Mouse (Mus musculus): ENCODE measurements at regions not wholly inside any gene's neighbourhood (a gene's known extent, or its start where the extent isn't known, plus 50 kb on each side); places are given as distances from the start of the nearest gene placed in this dataset.

DNA sequence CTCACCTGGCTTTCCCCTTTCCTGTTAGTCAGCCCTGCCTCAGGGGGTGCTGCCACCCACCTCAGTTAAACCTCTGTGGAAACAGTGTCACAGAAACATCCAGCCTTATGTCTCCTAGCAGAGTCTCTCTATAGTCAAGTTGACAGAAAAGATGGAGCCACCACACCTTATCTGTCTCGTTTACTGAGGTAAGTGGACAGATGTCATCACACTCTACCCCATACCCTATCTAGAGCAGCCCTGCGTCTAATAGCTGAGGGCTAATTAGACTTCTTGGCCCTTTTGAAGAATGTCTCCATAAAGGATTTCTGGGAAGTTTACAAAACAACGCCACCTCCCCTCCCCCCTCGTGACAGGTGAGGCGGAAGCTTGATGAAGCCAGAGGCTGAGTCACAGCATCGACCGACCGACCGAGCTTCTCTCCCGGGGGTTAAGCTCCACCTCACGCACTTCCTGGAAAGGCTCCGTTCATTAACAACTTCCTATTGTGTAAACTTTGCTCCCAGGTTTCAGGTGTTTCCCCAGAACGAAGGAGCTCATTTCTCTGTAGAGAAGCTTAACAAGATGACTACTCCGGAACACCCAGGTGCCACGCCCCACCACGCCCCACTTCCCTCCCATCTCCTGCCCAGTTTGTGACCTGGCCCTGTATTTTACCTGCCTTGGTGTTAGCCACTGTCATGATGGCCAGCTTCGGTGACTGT is 319.4 kb downstream of the Zfp706 start:
- TF ChIP-seq GATA1 (IDR thresholded peaks at IDR 0.05; ENCODE audit: borderline replicate concordance, low read length) (no peak), FLI1 (IDR thresholded peaks at IDR 0.05; ENCODE audit: low read length) (no peak)
